Mouse (Mus musculus): Measurements from ENCODE around the gene Zfp1. TPM values are rescaled to one million over a fixed set of nuclear protein-coding genes. Genes with fewer than 3 reads are reported as not detected.
A peak's percentile ranks its signal among the peaks of the same experiment; 100 is the strongest.
"Not testable (repeated sequence)": the region's sequence is repeated elsewhere in the genome, so short reads cannot be mapped to it uniquely, and the experiment has no call there.

Zfp1 gene
- polyA plus RNA-seq, 1 experiment from 2014 or later: 24.4 TPM

DNA sequence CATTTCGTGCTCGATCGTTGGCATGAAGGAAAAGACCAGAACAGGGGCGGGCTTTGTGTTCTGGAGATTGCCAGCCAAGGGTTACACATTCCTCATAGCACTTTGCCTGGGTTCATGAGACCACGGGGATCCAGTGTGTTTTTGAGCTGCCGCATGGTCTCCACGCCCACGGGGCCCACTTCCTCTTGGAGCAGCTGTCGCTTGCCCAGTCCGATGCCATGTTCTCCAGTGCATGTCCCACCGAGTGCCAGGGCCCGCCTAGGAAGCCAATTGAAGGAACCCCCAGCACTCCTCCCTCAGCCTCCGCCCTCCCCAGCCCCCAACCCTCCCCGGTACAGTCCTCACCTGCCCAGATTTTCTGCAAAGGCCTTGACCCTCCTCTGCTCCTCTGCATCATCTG, 16.3 kb upstream of the Zfp1 start:
- Histone ChIP-seq H3K27me3 (no peaks in the 10 kb centered on the region), H3K4me1 (peaks cover 22% of the 10 kb centered on the region), H3K4me3 (no peak overlapping the region), H3K27ac (no peak overlapping the region), H3K9ac (no peak overlapping the region), H3K4me2 (no peak overlapping the region), H3K9me3 (no peaks in the 10 kb centered on the region), H3K36me3 (peaks cover 19% of the 10 kb centered on the region)
- ATAC-seq (ENCODE audit: insufficient number of reproducible peaks, low FRiP score, low TSS enrichment, low read depth): no peak
- 84% methylated on average over 14 of the region's 14 CpGs for WGBS

DNA sequence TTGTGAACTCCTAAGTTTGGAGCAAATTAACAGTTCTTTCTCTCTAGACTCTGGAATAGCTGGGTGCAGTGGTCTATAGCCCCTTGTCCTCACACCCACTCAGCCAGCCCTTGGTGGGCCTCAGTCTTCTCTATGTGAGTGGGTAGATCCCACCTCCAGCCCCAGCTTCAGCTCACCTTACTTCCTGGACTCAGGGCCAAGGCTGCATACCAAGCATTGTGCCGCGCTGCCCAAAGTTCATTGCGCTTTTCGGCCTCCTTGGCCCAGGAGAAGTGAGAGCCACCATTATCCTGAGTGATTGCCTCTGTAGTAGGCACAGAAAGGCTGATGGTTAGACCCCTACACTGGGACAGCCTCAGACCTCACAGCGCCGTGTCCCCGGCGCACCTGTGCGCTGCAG, 15.3 kb upstream of the Zfp1 start:
- Histone ChIP-seq H3K36me3 (peaks cover 12% of the 10 kb centered on the region), H3K4me2 (no peak overlapping the region), H3K27ac (no peak overlapping the region), H3K27me3 (no peaks in the 10 kb centered on the region), H3K4me3 (no peak overlapping the region), H3K4me1 (peaks cover 22% of the 10 kb centered on the region), H3K9ac (no peak overlapping the region), H3K9me3 (no peaks in the 10 kb centered on the region)
- ATAC-seq (ENCODE audit: insufficient number of reproducible peaks, low FRiP score, low TSS enrichment, low read depth): no peak
- WGBS: 96% methylated on average over 9 of the region's 9 CpGs

DNA sequence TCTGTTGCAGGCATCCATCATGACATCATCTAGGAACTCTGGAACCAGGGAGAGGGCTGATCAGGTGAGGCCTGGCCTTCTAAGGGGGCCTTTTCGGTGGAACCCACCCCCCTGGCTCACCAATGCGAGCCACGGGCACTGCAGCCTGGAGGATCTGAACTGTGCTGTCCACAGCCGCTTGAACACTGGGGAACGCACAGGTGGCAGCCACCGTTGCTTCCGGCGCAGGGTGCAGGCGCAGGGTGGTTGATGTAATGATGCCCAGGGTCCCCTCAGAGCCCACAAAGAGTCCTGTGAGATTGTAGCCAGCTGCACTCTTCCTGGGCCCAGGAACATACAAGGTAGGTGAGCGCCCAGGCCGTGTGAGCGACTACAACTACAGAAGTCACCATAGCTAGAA, 14.8 kb upstream of the Zfp1 start:
- H3K4me1 ChIP-seq: peaks cover 22% of the 10 kb centered on the region
- ATAC-seq (ENCODE audit: insufficient number of reproducible peaks, low FRiP score, low TSS enrichment, low read depth): no peak
- H3K9ac ChIP-seq: no peak overlapping the region
- no peaks in the 10 kb centered on the region for H3K9me3 ChIP-seq
- no peak overlapping the region for H3K4me2 ChIP-seq
- H3K4me3 ChIP-seq: no peak overlapping the region
- no peaks in the 10 kb centered on the region for H3K27me3 ChIP-seq
- no peak overlapping the region for H3K27ac ChIP-seq
- 89% methylated on average over 12 of the region's 12 CpGs for WGBS
- H3K36me3 ChIP-seq: peaks cover 10% of the 10 kb centered on the region; the same call in 1 of the 2 replicates

DNA sequence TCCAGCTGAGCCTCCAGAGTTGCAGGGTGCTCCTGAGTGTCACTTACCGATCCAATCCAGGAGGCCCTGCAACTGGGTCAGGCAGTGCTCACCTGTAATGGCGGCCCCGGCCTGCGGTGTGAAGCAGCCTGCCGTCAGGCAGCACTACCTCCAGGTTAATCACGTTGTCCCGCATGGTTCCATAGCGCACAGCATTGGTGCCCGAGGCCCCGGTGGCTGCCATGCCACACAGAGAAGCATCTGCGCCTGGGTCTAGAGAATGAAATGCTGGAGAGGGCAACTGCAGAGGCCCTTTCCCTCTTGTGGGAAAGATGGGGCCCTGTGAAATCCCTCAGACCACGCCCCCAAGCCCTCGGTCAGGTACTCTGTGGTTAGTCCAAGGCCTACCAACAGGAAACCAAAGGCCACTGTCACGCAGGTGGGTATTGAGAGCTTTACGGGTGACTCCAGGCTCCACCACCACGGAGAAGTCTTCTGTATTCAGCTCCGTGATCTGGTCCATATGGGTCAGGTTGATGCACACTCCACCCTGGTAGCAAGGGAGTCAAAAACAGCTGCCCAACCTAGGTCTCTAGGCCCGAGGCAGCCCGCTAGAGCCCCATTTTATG, 14.2 kb upstream of the Zfp1 start:
- Histone ChIP-seq H3K4me3 (no peak overlapping the region), H3K4me2 (no peak overlapping the region), H3K27ac (no peak overlapping the region), H3K36me3 (peaks cover 7% of the 10 kb centered on the region; the same call in 1 of the 2 replicates), H3K4me1 (peaks cover 22% of the 10 kb centered on the region), H3K9ac (no peak overlapping the region), H3K27me3 (no peaks in the 10 kb centered on the region), H3K9me3 (no peaks in the 10 kb centered on the region)
- WGBS: 87% methylated on average over 19 of the region's 19 CpGs
- ATAC-seq (ENCODE audit: insufficient number of reproducible peaks, low FRiP score, low TSS enrichment, low read depth): no peak; the same call in 1 of the 2 replicates

DNA sequence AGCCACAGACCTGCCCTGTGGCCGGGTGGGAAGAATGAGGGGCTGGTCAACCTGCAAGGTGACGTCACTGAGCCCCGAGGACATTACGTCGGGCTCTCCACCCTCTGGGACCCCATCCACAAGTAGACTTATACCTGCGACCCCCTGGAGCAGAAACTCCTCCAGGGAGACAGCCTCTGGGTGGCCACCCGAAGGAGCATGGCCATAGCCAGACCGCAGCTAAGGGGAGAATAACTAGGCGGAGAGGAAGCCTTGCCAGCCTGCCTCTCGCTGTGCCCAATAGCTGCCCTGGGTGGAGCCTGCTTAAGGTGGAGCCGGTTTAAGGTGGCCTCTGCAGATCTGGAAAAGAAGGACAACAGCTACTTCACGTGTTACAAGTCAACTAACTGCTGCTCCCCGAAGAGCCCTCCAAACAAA, 13.1 kb upstream of the Zfp1 start, which contains the start of gene Ldhd:
Ldhd (minus strand) TSS at position 270 of the 417 bp plus-strand sequence.
- H3K4me3 ChIP-seq: peak within 1 kb of the TSS; percentile 42
- H3K36me3 ChIP-seq: no peaks in the 10 kb centered on the region; the same call in 1 of the 2 replicates
- H3K27me3 ChIP-seq: no peaks in the 10 kb centered on the region
- ATAC-seq (ENCODE audit: insufficient number of reproducible peaks, low FRiP score, low TSS enrichment, low read depth): 0 out of 2 replicates have a peak, but pooled peaks have one; percentile 57
- H3K4me1 ChIP-seq: peaks cover 22% of the 10 kb centered on the region
- H3K9me3 ChIP-seq: no peaks in the 10 kb centered on the region
- 20% methylated on average over 13 of the region's 13 CpGs for WGBS
- H3K27ac ChIP-seq: no peak within 1 kb of the TSS
- peak within 1 kb of the TSS; percentile 53 for H3K4me2 ChIP-seq
- peak within 1 kb of the TSS; percentile 23; the same call in 1 of the 2 replicates for H3K9ac ChIP-seq

DNA sequence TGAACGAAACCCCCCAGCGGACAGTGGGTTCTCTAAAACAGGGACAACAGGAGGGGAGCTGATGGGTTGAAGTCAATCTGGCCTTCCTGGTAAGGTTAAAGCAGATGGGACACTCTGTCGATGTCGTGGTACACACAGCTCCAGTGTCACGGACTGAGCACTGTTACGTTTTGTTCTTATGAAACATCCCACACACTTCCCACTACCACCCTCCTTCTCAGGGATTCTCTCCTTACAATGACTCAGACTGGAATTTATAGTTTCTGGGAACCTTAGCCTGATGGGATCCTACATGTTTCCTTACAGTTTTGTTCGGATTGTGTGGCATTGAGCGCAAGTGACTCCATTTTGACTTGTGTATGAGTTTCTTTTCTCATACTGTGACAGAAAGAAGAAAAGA, 11.6 kb upstream of the Zfp1 start:
- no peak overlapping the region for H3K4me3 ChIP-seq
- no peaks in the 10 kb centered on the region; the same call in 1 of the 2 replicates for H3K36me3 ChIP-seq
- H3K27ac ChIP-seq: no peak overlapping the region
- H3K9me3 ChIP-seq: no peaks in the 10 kb centered on the region
- no peak overlapping the region for H3K9ac ChIP-seq
- no peak for ATAC-seq (ENCODE audit: insufficient number of reproducible peaks, low FRiP score, low TSS enrichment, low read depth)
- H3K4me2 ChIP-seq: no peak overlapping the region
- 91% methylated on average over 8 of the region's 8 CpGs for WGBS
- no peaks in the 10 kb centered on the region for H3K27me3 ChIP-seq
- peaks cover 15% of the 10 kb centered on the region for H3K4me1 ChIP-seq

DNA sequence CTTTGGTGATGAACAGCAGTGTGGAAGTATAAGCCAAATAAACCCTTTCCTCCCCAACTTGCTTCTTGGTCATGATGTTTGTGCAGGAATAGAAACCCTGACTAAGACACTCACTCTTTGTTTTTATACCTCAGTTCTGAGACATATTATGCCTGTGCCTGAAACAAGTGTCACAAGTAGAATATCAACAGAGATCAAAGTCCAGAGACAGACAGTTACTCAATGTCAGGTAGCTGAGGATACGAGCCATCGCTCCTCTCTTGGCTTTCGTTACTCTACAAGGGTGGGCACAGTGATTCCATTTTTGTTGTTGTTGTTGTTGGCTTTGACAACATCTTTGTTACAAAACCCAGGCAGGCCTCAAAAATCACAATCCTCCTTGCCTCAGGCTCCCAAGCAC, 10.2 kb upstream of the Zfp1 start:
- 98% methylated on average over 3 of the region's 3 CpGs for WGBS
- Histone ChIP-seq H3K4me2 (no peak overlapping the region), H3K4me3 (no peak overlapping the region), H3K9me3 (no peaks in the 10 kb centered on the region), H3K9ac (no peak overlapping the region), H3K4me1 (peaks cover 9% of the 10 kb centered on the region; the same call in 1 of the 2 replicates), H3K27me3 (no peaks in the 10 kb centered on the region), H3K36me3 (no peaks in the 10 kb centered on the region; the same call in 1 of the 2 replicates), H3K27ac (no peak overlapping the region)
- no peak for ATAC-seq (ENCODE audit: insufficient number of reproducible peaks, low FRiP score, low TSS enrichment, low read depth)

DNA sequence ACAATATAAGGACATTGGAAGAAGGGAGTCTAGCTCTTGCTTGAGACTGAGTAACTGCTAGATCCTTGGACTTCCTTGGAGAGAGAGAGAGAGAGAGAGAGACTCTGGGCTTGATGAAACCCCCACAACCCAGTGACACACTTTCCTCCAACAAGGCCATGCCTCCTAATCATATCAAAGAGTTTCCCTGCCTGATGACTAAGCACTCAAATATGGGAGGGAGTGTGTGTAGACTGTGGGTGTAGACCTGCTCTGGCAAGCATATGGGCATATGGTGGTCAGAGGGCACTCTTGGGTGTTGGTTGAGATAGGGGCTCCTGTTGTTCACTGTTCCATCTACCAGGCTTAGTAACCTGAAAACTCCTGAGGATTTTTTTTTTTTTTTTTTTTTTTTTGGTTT, 5.1 kb upstream of the Zfp1 start:
- Histone ChIP-seq H3K4me2 (no peak overlapping the region), H3K27me3 (no peaks in the 10 kb centered on the region), H3K4me3 (no peak overlapping the region), H3K36me3 (no peaks in the 10 kb centered on the region), H3K4me1 (peaks cover 6% of the 10 kb centered on the region), H3K27ac (no peak overlapping the region), H3K9me3 (no peaks in the 10 kb centered on the region), H3K9ac (no peak overlapping the region)
- no peak for ATAC-seq (ENCODE audit: insufficient number of reproducible peaks, low FRiP score, low TSS enrichment, low read depth)

DNA sequence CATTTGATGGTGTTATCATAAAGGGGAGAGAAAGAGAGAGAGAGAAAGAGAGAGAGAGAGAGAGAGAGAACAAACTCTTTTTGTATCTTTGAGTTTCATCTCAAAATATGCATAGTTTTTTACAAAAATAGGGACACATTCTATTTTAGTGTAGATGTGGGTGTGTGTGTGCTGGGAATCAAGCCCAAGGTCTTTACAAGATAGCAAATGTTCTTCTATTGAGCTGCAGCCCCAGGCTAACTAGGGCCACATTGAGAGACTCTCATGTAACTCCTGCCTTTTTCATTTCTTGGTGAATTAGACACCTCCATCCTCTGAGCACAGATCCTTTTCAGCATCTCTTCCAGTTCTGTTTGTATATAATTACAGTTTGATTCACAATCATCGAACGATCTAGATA, 2.1 kb upstream of the Zfp1 start:
- 91% methylated on average over 2 of the region's 2 CpGs for WGBS

DNA sequence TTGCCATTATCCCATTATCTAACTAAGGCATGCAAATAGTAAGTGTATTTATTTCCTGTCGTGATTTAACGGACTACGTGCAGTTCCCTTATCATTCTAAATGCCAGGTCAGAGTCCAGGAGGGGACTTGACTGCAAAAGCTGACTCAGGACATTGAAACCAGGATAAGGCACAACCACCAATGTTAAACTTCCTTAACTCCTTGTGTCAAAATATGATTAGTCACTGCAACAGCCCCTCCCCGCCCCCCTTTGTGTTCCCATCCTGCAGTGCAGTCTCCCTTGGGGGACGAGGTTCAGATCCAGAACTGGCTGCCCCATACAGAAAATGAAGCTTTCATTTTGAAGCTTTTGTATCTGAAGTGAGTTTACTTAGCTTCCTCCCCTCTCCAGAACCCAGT, 705 bp upstream of the Zfp1 start:
- WGBS: 57% methylated on average over 5 of the region's 5 CpGs
- Histone ChIP-seq H3K9ac (peak overlapping the region; percentile 93; the same call in 1 of the 2 replicates), H3K27ac (peak overlapping the region; percentile 98), H3K4me2 (peak overlapping the region; percentile 53), H3K4me1 (peaks cover 6% of the 10 kb centered on the region), H3K36me3 (no peaks in the 10 kb centered on the region), H3K4me3 (peak overlapping the region; percentile 94), H3K9me3 (no peaks in the 10 kb centered on the region), H3K27me3 (no peaks in the 10 kb centered on the region)
- no peak for ATAC-seq (ENCODE audit: insufficient number of reproducible peaks, low FRiP score, low TSS enrichment, low read depth)

More for the DNA sequence above, 2.1 kb upstream of the Zfp1 start:
- Histone ChIP-seq H3K4me1 (peaks cover 6% of the 10 kb centered on the region), H3K27me3 (no peaks in the 10 kb centered on the region), H3K36me3 (no peaks in the 10 kb centered on the region), H3K9ac (no peak overlapping the region), H3K9me3 (no peaks in the 10 kb centered on the region), H3K4me3 (no peak overlapping the region), H3K4me2 (no peak overlapping the region), H3K27ac (no peak overlapping the region)
- no peak for ATAC-seq (ENCODE audit: insufficient number of reproducible peaks, low FRiP score, low TSS enrichment, low read depth)

DNA sequence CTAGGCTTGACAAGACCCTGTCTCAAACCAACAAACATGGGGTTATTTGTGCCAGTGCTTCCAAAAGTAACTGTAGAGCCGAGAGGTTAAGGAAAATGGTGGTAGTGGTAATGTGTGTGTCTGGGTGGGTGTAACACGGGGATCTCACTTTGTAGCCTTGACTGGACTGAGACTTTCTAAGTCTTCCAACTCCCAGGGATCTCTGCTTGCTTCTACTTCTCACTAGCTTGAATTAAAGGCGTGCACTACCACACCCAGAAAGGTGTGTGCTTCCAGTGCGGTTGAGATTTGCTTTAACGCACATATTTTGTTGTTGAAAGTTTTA, 300 bp upstream of the Zfp1 start:
- ATAC-seq (ENCODE audit: insufficient number of reproducible peaks, low FRiP score, low TSS enrichment, low read depth): peak; percentile 32; the same call in 1 of the 2 replicates
- peaks cover 6% of the 10 kb centered on the region for H3K4me1 ChIP-seq
- H3K9ac ChIP-seq: peak overlapping the region; percentile 93
- no peaks in the 10 kb centered on the region for H3K36me3 ChIP-seq
- 5% methylated on average over 5 of the region's 5 CpGs for WGBS
- peak overlapping the region; percentile 98 for H3K27ac ChIP-seq
- H3K9me3 ChIP-seq: no peaks in the 10 kb centered on the region
- H3K4me2 ChIP-seq: peak overlapping the region; percentile 53
- peak overlapping the region; percentile 94 for H3K4me3 ChIP-seq
- no peaks in the 10 kb centered on the region for H3K27me3 ChIP-seq

DNA sequence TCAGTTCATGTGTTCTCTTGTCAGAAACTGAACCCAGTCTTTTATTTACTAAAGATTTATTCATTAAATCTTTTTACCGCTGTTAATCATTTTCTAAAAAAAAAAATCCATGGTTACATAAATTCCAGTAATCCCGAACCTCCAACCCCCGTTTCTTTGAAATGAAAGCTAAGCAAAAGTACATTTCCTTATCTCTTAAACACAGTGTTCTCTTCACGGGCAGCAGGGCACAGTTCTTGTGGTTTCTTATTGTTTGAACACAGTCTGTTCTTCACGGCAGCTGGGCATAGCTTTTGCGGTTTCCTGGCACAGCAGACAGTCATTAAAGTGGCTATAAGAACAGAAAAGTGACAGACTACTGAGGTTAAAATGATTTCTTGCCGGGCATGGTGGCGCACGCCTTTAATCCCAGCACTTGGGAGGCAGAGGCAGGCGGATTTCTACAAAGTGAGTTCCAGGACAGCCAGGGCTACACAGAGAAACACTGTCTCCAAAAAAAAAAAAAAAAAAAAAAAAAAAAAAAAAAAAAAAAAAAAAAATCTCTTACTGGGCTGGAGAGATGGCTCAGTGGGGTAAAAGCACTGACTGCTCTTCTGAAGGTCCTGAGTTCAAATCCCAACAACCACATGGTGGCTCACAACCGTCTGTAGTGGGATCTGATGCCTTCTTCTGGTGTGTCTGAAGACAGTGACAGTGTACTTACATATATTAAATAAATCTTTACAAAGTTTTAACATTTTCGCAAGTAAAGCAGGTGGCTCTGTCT, 1.3 kb downstream of the Zfp1 start:
- not testable (repeated sequence) for H3K27me3 ChIP-seq; ATAC-seq (ENCODE audit: insufficient number of reproducible peaks, low FRiP score, low TSS enrichment, low read depth); H3K9ac ChIP-seq; H3K9me3 ChIP-seq; H3K36me3 ChIP-seq
- Histone ChIP-seq H3K4me1 (peaks cover 15% of the 10 kb centered on the region), H3K4me3 (peak overlapping the region; percentile 94), H3K4me2 (peak overlapping the region; percentile 53), H3K27ac (peak overlapping the region; percentile 98)
- 58% methylated on average over 12 of the region's 12 CpGs for WGBS

Measured in limb, embryonic 15.5 days (tissue).